Mouse (Mus musculus) spleen, postnatal 4 days (tissue): ENCODE measurements around the gene Ankrd24.
"Not testable (repeated sequence)": the region's sequence is repeated elsewhere in the genome, so short reads cannot be mapped to it uniquely, and the experiment has no call there.

ENCODE experiments used
- DNase-seq, 2 experiments: peaks; one replicate each; pipeline ENCODE4 v3.0.0; 2022; ENCODE audit warnings: low spot score in 2 of 2

Gene Ankrd24

DNA sequence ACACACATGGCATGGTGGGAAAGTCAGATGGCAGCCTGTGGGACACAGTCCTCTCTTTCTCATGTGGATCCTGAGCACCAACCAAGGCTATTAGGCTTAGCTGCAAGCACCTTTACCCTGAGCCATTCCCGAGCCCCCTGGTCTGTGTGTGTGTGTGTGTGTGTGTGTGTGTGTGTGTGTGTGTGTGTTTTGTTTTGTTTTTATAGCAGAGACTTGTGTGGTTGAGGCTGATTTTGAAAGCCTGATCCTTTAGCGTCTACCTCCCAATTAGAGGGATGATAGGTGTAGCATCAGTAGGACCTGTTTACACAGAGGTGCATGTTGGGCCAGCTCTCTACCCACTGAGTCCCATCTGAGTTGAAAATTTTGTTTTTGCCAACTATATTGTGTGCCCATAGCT, 15.8 kb downstream of the Ankrd24 start:
- no peak for DNase-seq

DNA sequence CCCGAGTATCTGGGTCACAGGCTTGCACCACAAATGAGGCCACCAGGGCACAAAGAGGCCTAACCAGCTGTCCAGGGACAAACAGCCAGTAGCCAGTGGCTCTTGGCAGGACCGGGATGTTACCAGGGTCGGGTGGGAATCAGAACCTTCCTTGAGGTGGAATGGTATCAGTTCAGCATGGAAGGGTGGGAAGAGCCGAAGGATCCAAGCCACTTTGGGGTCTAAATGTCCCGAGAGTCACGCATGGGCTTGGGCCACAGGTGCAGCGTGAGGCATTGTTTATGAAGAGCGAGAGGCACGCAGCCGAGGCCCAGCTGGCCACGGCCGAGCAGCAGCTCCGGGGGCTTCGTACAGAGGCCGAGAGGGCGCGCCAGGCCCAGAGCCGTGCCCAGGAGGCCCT, 16.4 kb downstream of the Ankrd24 start:
- DNase-seq: peak in 1 of 2 experiments; percentile 63

DNA sequence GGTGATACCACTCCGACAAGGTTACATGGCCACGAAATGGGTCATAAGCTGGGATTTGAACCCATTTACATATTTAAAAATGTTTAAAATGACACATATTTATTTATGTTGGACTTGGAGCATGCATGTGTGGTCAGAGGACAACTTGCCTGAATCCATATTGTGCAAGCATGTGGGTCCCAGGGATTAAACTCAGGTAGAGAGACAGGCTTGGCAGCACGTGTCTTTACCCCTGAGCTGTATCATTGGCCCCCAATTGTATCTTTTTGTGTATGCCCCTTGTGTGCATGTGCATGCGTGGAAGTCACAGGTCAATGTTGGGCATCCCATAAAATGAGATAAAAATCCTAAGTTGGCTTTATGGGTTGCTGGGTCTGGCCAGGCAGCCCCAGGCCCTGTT, 17.1 kb downstream of the Ankrd24 start:
- peak in 1 of 2 experiments; percentile 33 for DNase-seq

DNA sequence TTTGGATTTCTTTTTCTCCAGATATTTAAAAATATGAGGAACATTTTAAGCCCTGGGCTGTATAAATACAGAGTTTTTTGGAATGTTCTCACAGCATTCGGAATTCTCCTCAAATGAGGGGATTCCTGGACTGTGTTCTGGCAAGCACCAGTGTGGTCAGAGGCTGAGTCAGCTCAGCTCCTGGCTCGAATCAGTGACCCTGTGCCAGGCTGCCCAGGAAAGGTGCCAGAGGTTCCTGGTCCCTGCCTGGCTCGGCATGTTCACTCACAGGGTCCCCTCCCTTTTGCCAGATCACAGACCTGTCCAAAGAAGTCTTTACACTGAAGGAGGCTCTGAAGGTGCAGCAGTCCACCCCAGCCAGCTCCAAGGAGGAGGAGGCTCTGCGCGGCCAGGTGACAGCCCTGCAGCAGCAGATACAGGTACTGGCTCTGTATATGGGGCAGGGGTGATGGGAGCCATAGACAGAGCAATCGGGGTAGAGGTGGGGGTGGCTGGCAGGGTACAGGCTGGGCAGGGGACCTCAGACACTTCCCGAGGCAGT, 17.7 kb downstream of the Ankrd24 start:
- DNase-seq: peak in 1 of 2 experiments; percentile 54

DNA sequence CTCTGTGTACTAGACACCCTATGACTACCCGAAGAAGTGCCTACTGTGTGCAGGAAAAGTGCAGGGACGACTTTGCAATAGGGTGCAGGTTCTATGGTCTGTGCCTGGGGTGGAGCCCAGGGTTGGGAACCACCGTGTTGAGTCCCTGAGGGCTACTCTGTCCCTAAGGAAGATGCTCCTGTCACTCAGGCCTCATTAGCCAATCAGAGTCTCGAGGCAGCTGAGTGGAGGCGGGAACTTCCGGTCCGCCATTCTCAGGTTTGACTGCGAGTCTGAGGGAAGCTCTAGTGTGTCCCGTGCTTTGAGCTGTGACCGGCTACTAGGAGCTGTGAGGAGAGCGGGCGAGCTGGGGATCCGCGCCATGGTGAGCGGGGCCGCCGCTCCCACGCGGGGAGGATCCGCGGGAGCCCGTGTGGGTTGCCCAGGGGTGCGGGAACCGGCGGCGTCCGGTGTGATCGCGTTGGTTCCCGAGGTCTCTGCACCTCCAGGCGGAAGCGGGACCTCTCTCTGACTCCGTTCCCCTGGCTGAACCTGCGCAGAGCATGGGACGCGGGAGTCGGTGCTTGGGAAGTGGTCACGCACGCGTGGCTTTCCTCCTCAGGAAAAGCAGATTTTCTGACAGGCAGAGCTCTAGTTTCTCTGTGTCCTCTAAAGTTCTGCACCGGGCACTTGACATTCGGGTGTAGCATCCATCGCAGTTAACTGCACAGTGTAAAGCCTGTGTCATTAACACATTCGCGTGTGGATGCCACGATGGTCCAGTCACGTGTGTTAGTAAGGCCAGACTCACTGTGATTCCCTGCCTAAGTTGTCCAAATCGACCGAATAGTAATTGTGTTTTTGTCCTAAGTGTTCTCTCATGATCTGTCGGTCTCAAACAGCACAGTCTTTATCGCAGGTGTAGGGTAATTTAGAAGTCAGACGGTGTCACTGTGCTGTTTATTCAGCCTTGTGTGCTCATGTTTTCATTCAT, 20.7 kb downstream of the Ankrd24 start, which contains the start of gene Gm10778:
Gene Gm10778 (plus strand): TSS at position 257 of the 973 bp plus-strand sequence.
- peak; percentile 86 to 91 for DNase-seq

DNA sequence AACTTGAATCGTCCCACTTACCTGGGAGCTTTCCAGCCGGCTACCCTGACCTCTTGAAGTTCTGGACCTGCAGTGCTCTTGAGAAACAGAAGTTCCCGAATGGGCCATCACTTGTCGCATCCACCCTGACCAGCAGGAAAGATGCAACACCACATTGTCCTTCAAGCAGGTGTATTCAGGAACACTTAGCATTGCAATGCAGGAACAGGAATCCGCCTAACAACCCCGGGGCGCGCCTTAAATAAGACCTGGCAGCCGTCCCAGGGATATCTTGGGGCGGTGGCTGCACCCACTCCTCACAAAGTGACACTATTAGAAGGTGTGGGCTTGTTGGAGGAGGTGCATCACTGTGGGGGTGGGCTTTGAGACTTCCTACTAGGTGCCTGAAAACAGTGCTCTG, 26.8 kb downstream of the Ankrd24 start:
- peak in 1 of 2 experiments; percentile 56 for DNase-seq

DNA sequence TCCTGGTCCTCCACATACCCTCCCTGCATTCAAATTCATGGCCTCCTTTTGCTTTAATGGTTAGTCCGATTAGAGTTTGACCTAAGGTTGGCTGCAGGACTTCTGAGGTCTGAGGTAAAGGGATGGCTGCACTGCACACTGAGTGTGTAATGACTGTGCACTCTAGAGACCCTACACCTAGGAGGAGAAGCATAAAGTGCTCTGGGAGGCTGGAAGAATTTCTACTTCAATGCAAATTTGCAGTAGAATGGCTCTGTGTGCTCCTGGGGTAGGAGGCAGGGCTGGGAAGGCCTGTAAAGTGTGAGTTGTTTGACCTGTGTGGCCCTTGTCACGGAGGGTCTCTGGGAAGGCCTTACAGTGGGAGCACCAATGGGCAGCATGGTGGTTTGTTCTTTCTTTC, 27.8 kb downstream of the Ankrd24 start:
- DNase-seq: peak in 1 of 2 experiments; percentile 37

DNA sequence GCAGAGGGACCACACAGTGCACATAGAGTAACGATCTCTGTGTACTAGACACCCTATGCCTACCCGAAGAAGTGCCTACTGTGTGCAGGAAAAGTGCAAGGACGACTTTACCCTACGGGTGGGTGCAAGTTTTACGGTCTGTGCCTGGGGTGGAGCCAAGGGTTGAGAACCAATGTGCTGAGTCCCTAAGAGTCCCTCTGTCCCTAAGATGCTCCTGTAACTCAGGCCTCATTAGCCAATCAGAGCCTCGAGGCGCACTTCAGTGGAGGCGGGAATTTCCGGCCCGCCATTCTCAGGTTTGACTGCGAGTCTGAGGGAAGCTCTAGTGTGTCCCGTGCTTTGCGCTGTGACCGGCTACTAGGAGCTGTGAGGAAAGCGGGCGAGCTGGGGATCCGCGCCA, 58.8 kb downstream of the Ankrd24 start:
- DNase-seq: not testable (repeated sequence)
